Mouse (Mus musculus) frontal cortex, postnatal 36 days (tissue): ENCODE data around the gene Fbxw27.
"Not testable (repeated sequence)": the region's sequence is repeated elsewhere in the genome, so short reads cannot be mapped to it uniquely, and the experiment has no call there.

ENCODE experiments used
- DNase-seq, 2 experiments: peaks; one replicate each; pipeline ENCODE4 v3.0.0; 2022; ENCODE audit warnings: low spot score in 2 of 2

The Fbxw27 gene

GRCm38 (mm10) chr9:109790570-109790969 lies at the start of gene Fbxw27:
Gene Fbxw27 (minus strand): TSS chr9:109790670.
- not testable (repeated sequence) for DNase-seq

DNA sequence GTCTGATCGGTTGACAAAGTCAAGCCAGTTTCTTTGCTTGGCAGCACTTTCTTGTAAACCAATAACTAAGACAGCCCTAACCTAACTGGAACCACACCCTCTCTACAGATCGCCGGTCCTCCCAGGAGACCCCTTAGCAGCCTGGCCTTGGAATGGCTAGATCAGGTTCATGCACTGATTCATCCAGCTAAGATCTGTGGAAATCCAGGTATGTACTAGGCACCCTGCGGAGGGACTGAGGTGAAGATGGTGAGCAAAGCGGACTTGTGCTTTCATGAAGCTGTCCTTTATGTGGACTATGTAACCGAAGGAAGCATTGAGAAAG lies 42.6 kb upstream of the Fbxw27 start:
- no peak for DNase-seq

DNA sequence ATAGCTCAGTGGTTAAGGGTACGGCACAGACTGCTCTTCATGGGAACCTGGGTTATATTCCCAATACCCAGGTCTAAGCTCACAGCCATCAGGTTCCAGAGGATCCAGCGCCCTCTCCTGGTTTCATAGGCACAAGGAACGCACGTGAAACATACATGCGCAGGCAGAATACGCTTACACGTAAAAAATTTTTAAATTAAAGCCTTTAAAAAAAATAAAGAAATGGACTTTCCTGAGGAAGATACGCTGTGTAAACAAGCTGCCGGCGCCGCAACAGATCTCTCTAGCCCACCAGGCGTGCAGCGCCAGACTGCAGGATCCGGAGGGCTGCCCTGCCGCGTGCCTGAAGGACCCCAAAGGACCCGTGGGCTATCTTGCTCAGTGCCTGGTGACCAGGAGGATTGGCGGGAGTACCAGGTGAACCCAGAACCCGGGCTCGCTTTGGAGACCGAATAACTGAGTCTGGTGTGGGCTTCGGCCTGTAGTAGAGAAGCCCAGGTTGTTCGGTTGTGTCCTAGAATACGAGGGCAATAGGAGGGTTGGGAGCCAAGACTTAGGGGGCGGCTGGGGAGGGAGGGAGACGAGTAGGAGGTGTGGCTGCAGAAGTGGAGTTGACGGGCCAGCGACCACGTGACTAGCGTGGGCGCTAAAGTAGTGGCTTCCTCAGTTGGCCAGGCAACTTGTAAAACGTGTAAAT lies 42.1 kb upstream of the Fbxw27 start, which contains the start of gene Nme6:
Nme6 (plus strand) TSS at position 359 of the 697 bp plus-strand sequence.
- peak; percentile 88 for DNase-seq

DNA sequence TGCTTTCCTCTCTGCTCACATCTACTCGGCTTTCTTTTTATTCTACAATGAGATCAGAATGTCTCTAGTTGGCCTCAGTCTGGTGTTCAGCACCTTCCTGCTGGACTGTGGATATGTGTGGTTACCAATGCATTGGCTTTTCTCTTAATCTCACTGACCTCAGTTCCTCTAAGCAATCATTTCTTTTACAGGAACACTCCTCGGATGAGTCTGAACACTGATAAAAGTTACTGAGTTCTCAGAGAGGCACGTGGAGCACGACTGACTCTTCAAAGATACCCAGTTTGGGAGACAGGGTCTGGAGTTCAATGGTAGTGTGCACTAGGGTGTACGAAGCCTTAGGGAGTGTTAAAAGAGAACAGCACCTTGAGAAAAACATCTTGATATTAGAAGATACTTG lies 35.7 kb upstream of the Fbxw27 start:
- DNase-seq: no peak

GRCm38 (mm10) chr9:109825739-109826138 lies 35.3 kb upstream of the Fbxw27 start:
- no peak for DNase-seq

DNA sequence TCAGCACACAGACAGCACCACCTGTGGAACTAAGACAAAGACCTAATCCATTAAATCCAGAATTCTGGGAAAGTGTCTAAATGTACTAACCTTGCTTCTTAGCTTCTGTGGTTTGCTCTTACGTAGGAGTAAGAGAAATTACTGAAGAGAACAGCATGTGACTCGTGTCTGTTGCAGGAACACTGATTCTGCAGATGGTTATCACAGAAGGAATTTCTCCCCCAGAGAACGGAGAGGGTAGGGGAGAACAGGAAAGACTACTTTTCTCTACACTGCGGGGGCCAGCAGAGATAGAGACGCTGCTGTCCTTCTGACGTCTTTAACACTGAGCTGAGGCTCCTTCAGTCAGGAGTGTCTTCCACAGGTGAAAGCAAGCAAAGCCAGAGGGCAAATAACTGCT lies 25.9 kb upstream of the Fbxw27 start:
- DNase-seq: peak; percentile 12 to 13

GRCm38 (mm10) chr9:109813424-109813823 lies 23.0 kb upstream of the Fbxw27 start:
- DNase-seq: peak in 1 of 2 experiments; percentile 6

DNA sequence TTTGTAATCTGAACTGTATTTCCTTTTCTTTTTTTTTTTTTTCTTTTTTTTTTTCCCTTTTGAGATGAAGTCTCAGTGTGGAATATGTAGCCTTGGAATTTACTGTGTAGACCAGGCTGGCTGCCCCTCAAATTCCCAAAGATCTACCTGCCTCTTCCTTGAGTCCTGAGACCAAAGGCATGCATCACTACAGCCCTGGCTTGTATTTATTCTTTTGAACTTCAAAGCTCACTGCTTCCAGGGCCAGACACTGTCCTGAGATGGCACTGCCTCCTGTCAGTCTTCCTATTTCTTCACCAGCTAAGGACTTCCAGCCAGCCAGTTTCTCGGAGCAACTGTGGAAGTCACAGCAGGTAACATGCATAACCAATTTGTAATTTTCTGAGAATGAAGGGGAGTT lies 21.5 kb upstream of the Fbxw27 start, which contains the start of gene Spink8:
Spink8 (plus strand) TSS at position 301 of the 400 bp plus-strand sequence.
- DNase-seq: no peak

GRCm38 (mm10) chr9:109807898-109808297 lies 17.4 kb upstream of the Fbxw27 start:
- DNase-seq: no peak

DNA sequence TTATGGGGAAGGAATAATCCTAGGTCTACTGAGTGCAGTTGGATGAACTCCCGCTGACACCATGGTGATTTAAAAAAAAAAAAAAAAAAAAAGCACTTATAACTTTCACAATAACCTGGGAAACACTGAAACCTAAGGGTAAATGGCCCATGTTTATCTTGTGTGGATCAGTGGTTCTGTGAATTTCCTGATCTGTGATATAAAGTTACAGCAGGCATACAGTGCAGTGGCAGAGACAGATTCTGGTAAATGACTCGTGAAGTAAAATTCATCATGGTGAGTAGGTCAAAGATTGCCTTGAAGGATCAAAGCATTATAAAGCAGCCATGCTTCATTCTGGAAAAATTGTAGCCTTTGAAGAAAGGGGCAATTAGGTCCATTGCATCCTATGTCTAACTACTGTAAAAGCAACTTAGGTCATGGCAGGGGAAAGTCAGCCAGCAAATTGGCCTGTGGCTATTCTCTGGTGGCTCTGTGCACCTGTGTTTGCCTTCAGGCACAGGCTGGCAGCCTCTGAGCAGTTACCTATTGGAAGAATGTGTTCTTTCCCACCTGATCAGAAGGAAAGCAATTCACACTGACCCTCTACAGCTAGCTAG lies 16.3 kb upstream of the Fbxw27 start:
- no peak for DNase-seq

GRCm38 (mm10) chr9:109806260-109806659 lies 15.8 kb upstream of the Fbxw27 start:
- no peak for DNase-seq

DNA sequence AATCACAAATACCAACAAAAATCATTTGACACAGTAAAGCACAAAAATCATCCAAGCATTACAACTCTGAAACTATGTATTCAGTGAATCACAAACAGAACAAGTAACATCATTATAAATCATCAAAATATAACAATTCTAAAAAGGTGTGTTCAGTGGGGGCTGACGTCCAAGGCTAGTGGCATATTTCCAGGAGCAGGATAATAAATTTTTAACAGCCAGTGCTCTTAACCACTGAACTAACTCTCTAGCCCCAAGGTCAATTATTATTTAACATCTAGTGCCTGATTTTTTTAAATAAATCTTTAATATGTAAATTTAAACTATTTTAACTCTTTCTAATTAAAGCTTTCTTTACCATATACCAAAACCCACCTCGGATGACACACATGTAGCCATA lies 15.1 kb upstream of the Fbxw27 start:
- DNase-seq: not testable (repeated sequence)

DNA sequence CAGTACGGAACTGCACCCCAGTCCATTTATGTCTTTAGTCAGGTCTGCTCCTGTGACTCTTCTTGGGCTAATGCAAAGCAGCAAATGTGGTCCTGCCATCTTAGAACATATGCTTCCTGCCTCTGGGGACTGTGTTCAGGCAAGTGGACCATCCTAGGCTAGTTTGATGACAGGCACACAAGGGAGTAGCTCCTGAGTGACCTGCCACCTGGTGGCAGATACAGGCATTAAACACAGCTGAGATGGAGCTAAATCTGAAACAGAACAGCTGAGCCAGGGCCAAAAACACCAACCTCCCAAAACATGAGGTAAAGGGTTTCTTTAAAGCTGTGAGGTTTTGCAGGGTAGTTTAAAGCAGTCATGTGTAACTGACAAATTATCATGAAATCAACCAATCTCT lies 7.6 kb upstream of the Fbxw27 start:
- peak in 1 of 2 experiments; percentile 10 for DNase-seq

GRCm38 (mm10) chr9:109795811-109796210 lies 5.3 kb upstream of the Fbxw27 start:
- DNase-seq: no peak

- DNase-seq: no peak
These were observed 4.8 kb upstream of the Fbxw27 start for GRCm38 (mm10) chr9:109795221-109795620.

DNA sequence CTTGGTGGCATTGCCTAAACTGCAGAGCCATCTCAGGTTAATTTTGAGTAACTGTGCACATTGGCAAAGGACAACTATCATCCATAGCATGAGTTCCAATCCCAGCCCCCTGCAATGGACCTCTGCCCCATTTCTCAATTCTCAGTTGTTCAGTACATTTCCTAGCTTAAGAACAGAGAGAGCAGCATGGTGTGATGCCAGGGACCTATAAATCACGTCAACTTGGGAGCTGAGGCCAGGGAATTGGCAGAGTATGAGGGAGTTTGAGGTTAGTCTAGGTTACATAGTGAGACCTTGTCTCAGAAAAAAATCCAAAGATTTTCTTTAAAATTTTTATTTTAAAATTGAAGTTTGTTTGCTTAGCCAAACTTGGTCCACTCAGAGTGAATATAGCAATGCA lies 23.6 kb downstream of the Fbxw27 start:
- DNase-seq: not testable (repeated sequence)

- DNase-seq: not testable (repeated sequence)
These were observed 44.5 kb downstream of the Fbxw27 start, which contains the start of gene Fbxw26 for GRCm38 (mm10) chr9:109745989-109746388. Gene Fbxw26 (minus strand): TSS chr9:109746089.
